Mouse (Mus musculus) urinary bladder, adult 18-20 months (tissue): ENCODE measurements around the gene Tenm2.

Experiments used
- DNase-seq, 2 experiments: peaks; one replicate each; pipeline ENCODE4 v3.0.0; 2022; ENCODE audit warnings: low spot score in 2 of 2, mixed read lengths in 2 of 2

Tenm2 gene

GRCm38 (mm10) chr11:36052598-36052997, 1183.2 kb downstream of the Tenm2 start:
- no peak for DNase-seq

DNA sequence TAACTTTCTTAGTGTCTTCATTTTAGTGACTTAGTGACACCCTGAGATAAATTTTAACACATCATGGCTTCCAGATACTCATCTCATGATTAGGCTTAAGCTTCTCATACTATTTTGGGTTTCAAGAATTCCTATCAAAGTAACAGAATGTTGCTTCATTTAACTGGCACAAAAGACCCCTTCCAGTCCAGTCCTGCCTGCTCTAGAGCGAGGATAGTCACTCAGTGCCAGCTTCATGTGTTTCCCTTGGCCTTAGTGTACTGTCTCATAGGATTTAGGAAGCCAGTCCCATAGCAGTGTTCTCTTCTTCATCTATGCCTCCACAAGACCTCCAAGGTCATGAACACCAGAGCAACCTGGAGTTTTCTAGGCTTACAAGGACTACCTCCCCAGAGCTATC, 1183.7 kb downstream of the Tenm2 start:
- no peak for DNase-seq

DNA sequence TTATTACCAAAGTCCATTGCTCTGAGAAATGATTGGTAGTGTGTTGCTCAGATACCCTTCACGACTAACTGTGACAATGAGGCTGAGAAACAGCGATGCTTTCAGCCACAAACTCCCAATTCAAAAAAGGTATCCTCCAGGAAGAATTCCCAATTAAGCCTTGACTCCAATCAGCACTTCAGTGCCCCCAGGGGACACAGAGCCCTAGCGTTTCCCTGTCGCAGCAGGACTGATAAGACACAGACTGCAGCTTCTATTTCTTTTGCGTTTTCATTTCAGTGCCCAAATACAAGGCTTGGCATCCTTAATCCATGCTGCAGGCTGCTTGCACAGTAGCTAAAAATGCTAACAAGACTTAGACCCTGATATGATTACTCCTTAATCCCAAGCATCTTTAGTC, 1186.2 kb downstream of the Tenm2 start:
- no peak for DNase-seq

GRCm38 (mm10) chr11:36045681-36046276, 1190.0 kb downstream of the Tenm2 start:
- peak; percentile 18 to 44 for DNase-seq

DNA sequence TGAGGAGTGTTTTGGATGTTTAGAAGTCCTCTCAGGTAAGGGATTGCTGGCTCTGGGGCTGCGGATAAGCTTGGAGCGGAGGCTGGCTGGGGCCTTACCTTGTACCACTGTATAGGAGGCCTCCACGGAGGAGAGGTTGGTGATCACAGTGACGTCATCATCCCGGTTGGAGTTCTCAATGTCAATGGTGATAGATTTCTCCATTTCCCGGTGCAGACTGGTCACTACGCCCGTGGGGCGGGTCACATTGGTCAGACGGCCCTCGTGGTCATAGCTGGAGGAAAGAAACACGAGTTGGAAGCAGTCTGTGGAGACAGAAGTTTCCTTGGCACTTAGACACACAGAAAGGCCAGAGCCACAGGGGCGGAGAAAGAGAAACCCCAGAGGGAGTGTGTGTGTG, 1194.4 kb downstream of the Tenm2 start:
- no peak for DNase-seq

DNA sequence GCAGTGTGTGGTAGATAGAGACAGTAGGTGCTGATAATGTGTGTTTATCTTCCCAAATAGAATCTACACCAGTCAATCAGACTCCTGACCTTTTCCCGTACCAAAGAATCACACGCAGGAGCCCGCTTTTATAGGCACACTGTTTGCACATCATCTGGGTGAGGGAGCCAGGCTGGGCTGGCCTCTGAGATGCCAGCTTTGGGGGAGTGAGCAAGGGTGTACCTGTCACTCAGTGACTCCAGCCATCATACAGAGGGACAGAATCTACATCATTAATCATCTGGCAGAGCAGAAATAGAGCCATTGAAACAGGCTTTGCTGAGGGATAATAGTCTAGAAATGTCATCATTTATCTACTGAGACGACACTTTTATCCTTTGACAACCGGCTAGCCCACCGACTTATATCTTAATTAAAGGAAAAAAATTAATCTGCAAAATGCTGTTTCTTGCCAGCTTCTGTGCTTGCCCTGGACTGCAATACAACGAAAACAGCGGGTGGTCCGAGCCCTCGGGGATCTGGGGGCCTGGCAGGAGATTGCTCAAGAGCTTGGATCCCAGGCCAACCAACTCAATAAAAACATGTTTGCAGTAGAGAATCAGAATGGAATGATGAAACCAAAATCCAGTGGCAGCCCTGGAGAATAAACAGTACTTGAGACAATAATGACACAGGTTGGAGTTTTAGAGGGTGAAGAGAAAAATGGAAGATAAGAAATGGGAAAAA, 1195.1 kb downstream of the Tenm2 start:
- no peak for DNase-seq

DNA sequence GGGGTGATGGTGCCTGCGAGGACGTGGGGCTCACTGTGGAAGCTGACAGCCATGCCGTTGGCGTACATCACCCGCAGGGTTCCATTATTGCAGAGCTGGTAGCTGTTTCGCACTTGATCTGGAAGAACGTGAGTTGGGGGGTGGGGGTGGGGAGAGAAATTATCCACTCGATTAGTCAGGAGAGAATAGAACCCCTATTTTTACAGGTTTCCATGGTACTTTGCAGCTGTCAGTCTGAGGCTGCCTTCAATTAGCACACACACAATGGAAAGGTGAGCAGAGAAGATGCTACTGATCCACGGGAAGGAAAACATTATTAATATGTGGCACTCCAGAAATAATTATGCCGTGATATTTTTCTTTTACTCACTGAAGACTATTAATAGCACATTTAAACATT, 1195.9 kb downstream of the Tenm2 start:
- no peak for DNase-seq

DNA sequence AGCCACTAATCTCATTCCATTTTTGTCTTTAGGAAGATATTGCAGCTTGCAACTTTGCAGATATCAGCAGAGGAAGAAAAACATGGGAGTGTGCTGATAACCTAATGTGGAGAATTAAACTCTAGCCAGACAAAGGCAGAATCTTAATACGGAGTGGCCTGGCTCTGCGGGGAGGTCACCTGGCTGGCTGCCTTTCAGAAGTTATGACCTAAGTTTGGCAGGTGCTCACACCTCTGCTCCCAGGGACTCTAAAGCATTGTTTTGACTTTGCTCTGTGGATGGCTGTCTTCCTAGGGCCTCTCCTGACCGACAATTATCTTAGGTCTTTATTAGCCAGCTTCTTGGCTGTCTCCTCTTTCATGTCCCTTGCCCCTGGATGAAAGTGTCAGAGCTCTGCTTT, 1197.4 kb downstream of the Tenm2 start:
- no peak for DNase-seq

- no peak for DNase-seq
These were observed 1198.5 kb downstream of the Tenm2 start for GRCm38 (mm10) chr11:36037311-36037710.

DNA sequence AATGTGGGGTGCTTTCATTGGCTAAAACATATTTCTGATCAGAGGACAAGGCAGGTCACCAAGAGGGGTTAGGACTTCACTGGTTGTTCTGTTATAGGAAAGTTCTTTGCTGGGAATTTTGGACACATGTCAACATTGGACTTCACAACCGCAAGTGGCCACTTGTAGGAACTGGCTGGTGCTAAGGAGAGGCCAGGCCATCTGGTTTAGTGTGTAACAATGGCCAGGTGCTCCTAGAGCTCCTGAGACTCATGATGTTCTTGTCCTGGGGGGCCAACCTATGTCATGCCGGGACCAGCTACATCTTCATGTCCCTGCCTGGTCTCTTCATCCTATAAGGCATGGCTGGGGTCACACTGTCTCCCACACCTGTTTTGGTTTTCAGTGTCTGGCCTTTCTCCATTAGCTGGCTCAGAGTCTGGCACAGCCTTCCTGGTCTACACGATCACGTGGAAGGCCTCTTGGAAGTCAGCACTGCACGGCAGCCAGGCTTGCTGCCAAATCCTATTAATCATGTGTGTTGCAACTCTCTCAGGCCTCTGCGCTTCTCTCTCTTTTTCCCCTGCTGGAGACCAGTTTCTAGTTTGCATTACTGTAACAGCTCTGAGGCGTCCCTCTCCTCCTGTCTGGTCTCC, 1199.6 kb downstream of the Tenm2 start:
- peak; percentile 69 to 89 for DNase-seq

- no peak for DNase-seq
These were observed 1204.0 kb downstream of the Tenm2 start for GRCm38 (mm10) chr11:36031751-36032150.

DNA sequence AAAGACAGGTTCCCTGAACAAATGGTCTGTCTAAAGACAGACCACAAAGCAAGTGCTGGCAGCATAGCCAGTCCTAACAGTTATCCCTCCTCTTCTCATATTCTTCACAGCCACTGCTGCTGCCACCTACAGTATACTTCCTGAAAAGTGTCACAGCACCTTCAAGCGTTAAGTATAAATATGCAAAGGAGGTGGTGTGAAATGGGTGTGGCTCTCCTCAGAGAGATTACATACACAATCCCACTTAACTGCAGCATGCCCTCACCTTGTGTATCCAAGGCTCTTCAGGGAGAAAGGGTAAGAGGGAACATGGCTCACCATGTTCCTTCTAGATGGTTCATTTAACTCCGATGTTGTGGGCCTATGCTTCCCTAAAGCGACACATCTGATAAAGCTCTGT, 1215.8 kb downstream of the Tenm2 start:
- no peak for DNase-seq

GRCm38 (mm10) chr11:36013179-36013578, 1222.6 kb downstream of the Tenm2 start:
- DNase-seq = no peak

GRCm38 (mm10) chr11:36009281-36010208, 1226.2 kb downstream of the Tenm2 start:
- DNase-seq = no peak

- no peak for DNase-seq
These were observed 1232.9 kb downstream of the Tenm2 start for GRCm38 (mm10) chr11:36002900-36003299.

GRCm38 (mm10) chr11:36001282-36001970, 1234.3 kb downstream of the Tenm2 start:
- DNase-seq = peak; percentile 82 to 84

- DNase-seq = no peak
These were observed 1235.0 kb downstream of the Tenm2 start for GRCm38 (mm10) chr11:36000585-36001281.

DNA sequence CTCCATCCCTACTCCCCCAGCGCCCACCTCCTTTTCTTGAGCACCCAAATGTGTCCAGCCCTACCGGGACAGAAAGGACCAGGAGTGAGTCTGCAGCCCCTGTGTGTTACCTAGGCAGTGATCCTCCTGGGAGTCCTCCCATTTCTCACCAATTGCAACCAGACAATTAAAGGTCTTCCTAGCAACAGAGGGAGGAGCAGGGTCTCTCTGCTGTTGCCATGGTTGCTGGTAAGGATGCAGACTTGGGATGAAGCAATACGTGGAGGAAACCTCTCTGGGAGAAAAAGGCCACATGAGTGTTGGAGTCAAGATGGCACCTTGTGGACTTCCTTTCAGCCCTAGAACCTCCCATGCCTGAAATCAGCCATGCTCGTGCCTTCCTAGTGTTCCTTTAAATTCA, 1235.7 kb downstream of the Tenm2 start:
- no peak for DNase-seq

DNA sequence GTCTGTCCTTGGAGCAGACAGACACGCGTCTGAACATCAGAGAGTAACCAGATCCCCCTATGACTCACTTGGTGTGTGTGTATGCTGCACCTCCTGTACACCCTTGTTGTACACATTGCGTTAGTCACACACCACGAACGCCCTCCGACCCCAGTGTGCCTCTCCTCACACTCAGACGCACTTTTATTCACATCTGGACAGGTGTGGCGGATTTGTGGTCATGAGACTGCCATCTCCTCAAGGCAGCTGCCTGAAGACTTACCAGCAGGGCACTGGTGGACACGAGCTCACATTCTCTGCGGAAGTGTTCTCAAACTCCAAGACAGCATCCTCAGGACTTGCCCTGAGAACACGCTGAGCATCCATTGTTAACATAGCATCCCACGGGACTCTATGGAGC, 1237.7 kb downstream of the Tenm2 start:
- DNase-seq = no peak

- no peak for DNase-seq
These were observed 1240.5 kb downstream of the Tenm2 start for GRCm38 (mm10) chr11:35995310-35995709.

GRCm38 (mm10) chr11:35991846-35992245, 1243.9 kb downstream of the Tenm2 start:
- DNase-seq = no peak
